Mouse (Mus musculus) spleen, adult 10 weeks (tissue): Measurements from ENCODE around the gene Raf1. TPM values are rescaled to one million over a fixed set of nuclear protein-coding genes. Genes with fewer than 3 reads are reported as not detected.

ENCODE experiments used
- polyA plus RNA-seq: library from polyadenylated mRNA; stranded (reverse); fragments of 350-450 nt; fragmentation: Illumina TruSeq; extraction: RNeasy Lipid Tissue Mini Kit (QIAGEN cat#74804); gene quantifications from one replicate; pipeline ENCODE4 v1.2.3, GENCODE M21; 2015; ENCODE audit warnings: low replicate concordance; ENCODE audit not compliant: insufficient read depth

Gene Raf1
- polyA plus RNA-seq: 115 TPM

GRCm38 (mm10) chr6:115676452-115677128 lies at the start of gene Raf1:
Gene Raf1, minus strand, starts transcription at chr6:115676635.

GRCm38 (mm10) chr6:115601715-115602523 lies 74.5 kb downstream of the Raf1 start, which contains the start of gene Mkrn2:
Gene Mkrn2, plus strand, starts transcription at chr6:115601902.

GRCm38 (mm10) chr6:115592458-115592857 lies 84.0 kb downstream of the Raf1 start, which contains the start of gene Mkrn2os:
Gene Mkrn2os, minus strand, starts transcription at chr6:115592576.

Other genes with a start within 250 kb of the Raf1 start
- gene Tsen2, start 132.0 kb downstream of the Raf1 start, polyA plus RNA-seq: 6.9 TPM
- gene Mkrn2os, start 84.1 kb downstream of the Raf1 start, polyA plus RNA-seq: not detected
- 9.6 TPM for gene Mkrn2, start 74.7 kb downstream of the Raf1 start, polyA plus RNA-seq
- 1.6 TPM for gene Tmem40, start 85.8 kb upstream of the Raf1 start, polyA plus RNA-seq
- 1.6 TPM for gene Cand2, start 97.9 kb upstream of the Raf1 start, polyA plus RNA-seq
- 3,546 TPM for gene Rpl32, start 132.1 kb upstream of the Raf1 start, polyA plus RNA-seq
- not detected for gene Efcab12, start 161.8 kb upstream of the Raf1 start, polyA plus RNA-seq
- gene Mbd4, start 176.7 kb upstream of the Raf1 start, polyA plus RNA-seq: 29.6 TPM
- 3.8 TPM for gene Ift122, start 176.8 kb upstream of the Raf1 start, polyA plus RNA-seq